Mouse (Mus musculus): Measurements from ENCODE around the gene Ap1m1. TPM values are rescaled to one million over a fixed set of nuclear protein-coding genes. Genes with fewer than 3 reads are reported as not detected.
A peak's percentile ranks its signal among the peaks of the same experiment; 100 is the strongest.

Ap1m1 gene
- polyA plus RNA-seq, 1 experiment, result 67.0 TPM

GRCm38 (mm10) chr8:72300654-72301400 lies 61.0 kb downstream of the Ap1m1 start:
- no peak overlapping the region for H3K27ac ChIP-seq (ENCODE audit: insufficient read depth, low read length)
- no peak for TF ChIP-seq POLR2A (IDR thresholded peaks at IDR 0.05; ENCODE audit: low read depth, low read length)
- no peak for TF ChIP-seq CTCF (IDR thresholded peaks at IDR 0.05; ENCODE audit: borderline replicate concordance, insufficient read depth, low read length)
- no peak overlapping the region for H3K4me3 ChIP-seq (ENCODE audit: insufficient read depth, low read length)
- no peaks in the 10 kb centered on the region for H3K4me1 ChIP-seq (ENCODE audit: control insufficient read depth, insufficient read depth, low read length)

- Histone ChIP-seq H3K27ac (ENCODE audit: insufficient read depth, low read length) (no peak overlapping the region), H3K4me1 (ENCODE audit: control insufficient read depth, insufficient read depth, low read length) (no peaks in the 10 kb centered on the region), H3K4me3 (ENCODE audit: insufficient read depth, low read length) (no peak overlapping the region)
- TF ChIP-seq CTCF (IDR thresholded peaks at IDR 0.05; ENCODE audit: borderline replicate concordance, insufficient read depth, low read length) (no peak), POLR2A (IDR thresholded peaks at IDR 0.05; ENCODE audit: low read depth, low read length) (no peak)
These were observed 61.7 kb downstream of the Ap1m1 start for GRCm38 (mm10) chr8:72301497-72301896.

GRCm38 (mm10) chr8:72302986-72303612 lies 63.3 kb downstream of the Ap1m1 start:
- peak overlapping the region; percentile 59 for H3K27ac ChIP-seq (ENCODE audit: insufficient read depth, low read length)
- TF ChIP-seq POLR2A (IDR thresholded peaks at IDR 0.05; ENCODE audit: low read depth, low read length) (no peak), CTCF (IDR thresholded peaks at IDR 0.05; ENCODE audit: borderline replicate concordance, insufficient read depth, low read length) (no peak)

GRCm38 (mm10) chr8:72303633-72304032 lies 63.8 kb downstream of the Ap1m1 start:
- Histone ChIP-seq H3K27ac (ENCODE audit: insufficient read depth, low read length) (peak overlapping the region; percentile 59), H3K4me3 (ENCODE audit: insufficient read depth, low read length) (no peak overlapping the region)

More at GRCm38 (mm10) chr8:72302986-72303612, 63.3 kb downstream of the Ap1m1 start:
- Histone ChIP-seq H3K4me1 (ENCODE audit: control insufficient read depth, insufficient read depth, low read length) (no peaks in the 10 kb centered on the region), H3K4me3 (ENCODE audit: insufficient read depth, low read length) (no peak overlapping the region)

GRCm38 (mm10) chr8:72305210-72305905 lies 65.5 kb downstream of the Ap1m1 start, which contains the start of gene Gm10282:
Gene Gm10282 (minus strand): TSS chr8:72305260.
- TF ChIP-seq CTCF (IDR thresholded peaks at IDR 0.05; ENCODE audit: borderline replicate concordance, insufficient read depth, low read length) (no peak), POLR2A (IDR thresholded peaks at IDR 0.05; ENCODE audit: low read depth, low read length) (no peak)

More at GRCm38 (mm10) chr8:72303633-72304032, 63.8 kb downstream of the Ap1m1 start:
- H3K4me1 ChIP-seq (ENCODE audit: control insufficient read depth, insufficient read depth, low read length), result no peaks in the 10 kb centered on the region
- no peak for TF ChIP-seq CTCF (IDR thresholded peaks at IDR 0.05; ENCODE audit: borderline replicate concordance, insufficient read depth, low read length)
- no peak for TF ChIP-seq POLR2A (IDR thresholded peaks at IDR 0.05; ENCODE audit: low read depth, low read length)

GRCm38 (mm10) chr8:72306913-72307312 lies 67.1 kb downstream of the Ap1m1 start:
- H3K4me3 ChIP-seq (ENCODE audit: insufficient read depth, low read length), result no peak overlapping the region
- TF ChIP-seq POLR2A (IDR thresholded peaks at IDR 0.05; ENCODE audit: low read depth, low read length), result no peak
- no peak for TF ChIP-seq CTCF (IDR thresholded peaks at IDR 0.05; ENCODE audit: borderline replicate concordance, insufficient read depth, low read length)
- H3K27ac ChIP-seq (ENCODE audit: insufficient read depth, low read length), result no peak overlapping the region
- H3K4me1 ChIP-seq (ENCODE audit: control insufficient read depth, insufficient read depth, low read length), result no peaks in the 10 kb centered on the region

More at GRCm38 (mm10) chr8:72305210-72305905, 65.5 kb downstream of the Ap1m1 start, which contains the start of gene Gm10282:
- Histone ChIP-seq H3K4me3 (ENCODE audit: insufficient read depth, low read length) (no peak within 1 kb of the TSS), H3K4me1 (ENCODE audit: control insufficient read depth, insufficient read depth, low read length) (no peaks in the 10 kb centered on the region), H3K27ac (ENCODE audit: insufficient read depth, low read length) (no peak within 1 kb of the TSS)

Other genes with a start within 250 kb of the Ap1m1 start
- gene Cyp4f18, start 230.4 kb upstream of the Ap1m1 start, polyA plus RNA-seq (2011; ENCODE audit: insufficient read length, low read depth, missing spikeins), result not detected in 2 replicates
- not detected in 2 replicates for gene Olfr372, start 198.8 kb upstream of the Ap1m1 start, polyA plus RNA-seq (2011; ENCODE audit: insufficient read length, low read depth, missing spikeins)
- gene Olfr373, start 156.8 kb upstream of the Ap1m1 start, polyA plus RNA-seq (2011; ENCODE audit: insufficient read length, low read depth, missing spikeins), result not detected in 2 replicates
- 0.40 TPM in 1 of 2 replicates, not detected in the other for gene Olfr374, start 133.0 kb upstream of the Ap1m1 start, polyA plus RNA-seq (2011; ENCODE audit: insufficient read length, low read depth, missing spikeins)
- 1,203 and 1,448 TPM in 2 replicates for gene Tpm4, start 105.0 kb upstream of the Ap1m1 start, polyA plus RNA-seq (2011; ENCODE audit: insufficient read length, low read depth, missing spikeins)
- 102 and 115 TPM in 2 replicates for gene Rab8a, start 78.8 kb upstream of the Ap1m1 start, polyA plus RNA-seq (2011; ENCODE audit: insufficient read length, low read depth, missing spikeins)
- gene Hsh2d, start 50.4 kb upstream of the Ap1m1 start, polyA plus RNA-seq (2011; ENCODE audit: insufficient read length, low read depth, missing spikeins), result not detected in 2 replicates
- gene Cib3, start 27.2 kb upstream of the Ap1m1 start, polyA plus RNA-seq (2011; ENCODE audit: insufficient read length, low read depth, missing spikeins), result not detected in 2 replicates
- gene Gm11034, start 26.4 kb upstream of the Ap1m1 start, polyA plus RNA-seq (2011; ENCODE audit: insufficient read length, low read depth, missing spikeins), result not detected in 2 replicates
- gene Fam32a, start 20.3 kb upstream of the Ap1m1 start, polyA plus RNA-seq (2011; ENCODE audit: insufficient read length, low read depth, missing spikeins), result 41.4 and 43.8 TPM in 2 replicates
- 3.8 and 4.6 TPM in 2 replicates for gene Gm10282, start 65.2 kb downstream of the Ap1m1 start, polyA plus RNA-seq (2011; ENCODE audit: insufficient read length, low read depth, missing spikeins)
- gene Klf2, start 79.0 kb downstream of the Ap1m1 start, polyA plus RNA-seq (2011; ENCODE audit: insufficient read length, low read depth, missing spikeins), result 19.1 and 19.7 TPM in 2 replicates
- 58.0 and 65.0 TPM in 2 replicates for gene Eps15l1, start 181.4 kb downstream of the Ap1m1 start, polyA plus RNA-seq (2011; ENCODE audit: insufficient read length, low read depth, missing spikeins)
- 1.7 and 1.9 TPM in 2 replicates for gene Calr3, start 203.9 kb downstream of the Ap1m1 start, polyA plus RNA-seq (2011; ENCODE audit: insufficient read length, low read depth, missing spikeins)
- 5.5 and 6.6 TPM in 2 replicates for gene 1700030K09Rik, start 203.9 kb downstream of the Ap1m1 start, polyA plus RNA-seq (2011; ENCODE audit: insufficient read length, low read depth, missing spikeins)
- 39.9 and 46.2 TPM in 2 replicates for gene Cherp, start 235.2 kb downstream of the Ap1m1 start, polyA plus RNA-seq (2011; ENCODE audit: insufficient read length, low read depth, missing spikeins)